Mouse (Mus musculus): ENCODE measurements around the gene Col6a4.

The Col6a4 gene

GRCm38 (mm10) chr9:106076234-106076633, 20.3 kb downstream of the Col6a4 start:
- in situ Hi-C loops (cut with MseI, MboI), result no loop called here

GRCm38 (mm10) chr9:106073956-106074355, 22.6 kb downstream of the Col6a4 start:
- in situ Hi-C loops (cut with MseI, MboI), result no loop called here

- in situ Hi-C loops (cut with MseI, MboI), result no loop called here
Measured at GRCm38 (mm10) chr9:106071651-106072050, 24.9 kb downstream of the Col6a4 start.

- in situ Hi-C loops (cut with MseI, MboI), result no loop called here
Measured at GRCm38 (mm10) chr9:106053446-106053845, 43.1 kb downstream of the Col6a4 start.

GRCm38 (mm10) chr9:106043921-106044503, 52.6 kb downstream of the Col6a4 start:
- in situ Hi-C loops (cut with MseI, MboI), result no loop called here

- in situ Hi-C loops (cut with MseI, MboI), result no loop called here
Measured at GRCm38 (mm10) chr9:106039915-106040659, 56.5 kb downstream of the Col6a4 start.

- in situ Hi-C loops (cut with MseI, MboI), result no loop called here
Measured at GRCm38 (mm10) chr9:106039276-106039675, 57.3 kb downstream of the Col6a4 start.

GRCm38 (mm10) chr9:106038865-106039264, 57.7 kb downstream of the Col6a4 start:
- in situ Hi-C loops (cut with MseI, MboI), result no loop called here

- in situ Hi-C loops (cut with MseI, MboI), result no loop called here
Measured at GRCm38 (mm10) chr9:106015666-106016065, 80.9 kb downstream of the Col6a4 start.

- in situ Hi-C loops (cut with MseI, MboI), result no loop called here
Measured at GRCm38 (mm10) chr9:106013139-106013538, 83.4 kb downstream of the Col6a4 start.

- in situ Hi-C loops (cut with MseI, MboI), result no loop called here
Measured at GRCm38 (mm10) chr9:105997955-105998354, 98.6 kb downstream of the Col6a4 start.

- in situ Hi-C loops (cut with MseI, MboI), result no loop called here
Measured at GRCm38 (mm10) chr9:105992425-105992824, 104.2 kb downstream of the Col6a4 start.

- in situ Hi-C loops (cut with MseI, MboI), result no loop called here
Measured at GRCm38 (mm10) chr9:105990099-105990498, 106.5 kb downstream of the Col6a4 start.

GRCm38 (mm10) chr9:105989468-105989867, 107.1 kb downstream of the Col6a4 start:
- in situ Hi-C loops (cut with MseI, MboI), result no loop called here

GRCm38 (mm10) chr9:105988096-105988495, 108.5 kb downstream of the Col6a4 start:
- in situ Hi-C loops (cut with MseI, MboI), result no loop called here

- in situ Hi-C loops (cut with MseI, MboI), result no loop called here
Measured at GRCm38 (mm10) chr9:105984931-105985519, 111.6 kb downstream of the Col6a4 start.

GRCm38 (mm10) chr9:105978479-105978878, 118.1 kb downstream of the Col6a4 start:
- in situ Hi-C loops (cut with MseI, MboI), result no loop called here

- in situ Hi-C loops (cut with MseI, MboI), result no loop called here
Measured at GRCm38 (mm10) chr9:105976871-105977270, 119.7 kb downstream of the Col6a4 start.

GRCm38 (mm10) chr9:105976314-105976713, 120.3 kb downstream of the Col6a4 start:
- in situ Hi-C loops (cut with MseI, MboI), result no loop called here

GRCm38 (mm10) chr9:105973736-105974135, 122.8 kb downstream of the Col6a4 start:
- in situ Hi-C loops (cut with MseI, MboI), result no loop called here

- in situ Hi-C loops (cut with MseI, MboI), result no loop called here
Measured at GRCm38 (mm10) chr9:105972031-105972430, 124.6 kb downstream of the Col6a4 start.

- in situ Hi-C loops (cut with MseI, MboI), result no loop called here
Measured at GRCm38 (mm10) chr9:105971351-105971894, 125.2 kb downstream of the Col6a4 start.

- in situ Hi-C loops (cut with MseI, MboI), result no loop called here
Measured at GRCm38 (mm10) chr9:105970901-105971300, 125.7 kb downstream of the Col6a4 start.

Data from mouse trophoblast stem cell (cell line).